Mouse (Mus musculus) CD4-positive, CD25-positive, alpha-beta regulatory T cell, adult 4 months (primary cell): Measurements from ENCODE around the gene Ackr4. TPM values are rescaled to one million over a fixed set of nuclear protein-coding genes. Genes with fewer than 3 reads are reported as not detected.

Experiments
- ATAC-seq: one replicate; pipeline ENCODE4 v1.8.0; 2017
- polyA plus RNA-seq, 2 experiments: library from polyadenylated mRNA; unstranded; fragments of 100-300 nt; shearing (Covaris generic); gene quantifications; one replicate each; pipeline ENCODE4 v1.2.1; 2017

Ackr4 gene
- polyA plus RNA-seq, 2 experiments from 2014 or later, result 0.42 to 0.49 TPM

GRCm38 (mm10) chr9:104039742-104040141, 87.0 kb downstream of the Ackr4 start:
- ATAC-seq, result no peak

- ATAC-seq, result no peak
These were observed 87.6 kb downstream of the Ackr4 start for GRCm38 (mm10) chr9:104039031-104039695.

GRCm38 (mm10) chr9:104038266-104038665, 88.5 kb downstream of the Ackr4 start:
- no peak for ATAC-seq

GRCm38 (mm10) chr9:104035261-104036015, 91.3 kb downstream of the Ackr4 start:
- peak; percentile 83 for ATAC-seq

- no peak for ATAC-seq
These were observed 92.0 kb downstream of the Ackr4 start for GRCm38 (mm10) chr9:104034718-104035117.

- no peak for ATAC-seq
These were observed 92.5 kb downstream of the Ackr4 start for GRCm38 (mm10) chr9:104034231-104034630.

Other genes starting within 250 kb of the Ackr4 start
- under 1 TPM; 0.39 to 0.85 TPM for gene Nphp3, start 124.4 kb downstream of the Ackr4 start, polyA plus RNA-seq
- 1 to 10 TPM in 1 of 2 experiments, not detected in 1; 1.5 TPM for gene Gm28305, start 86.3 kb downstream of the Ackr4 start, polyA plus RNA-seq
- 10 to 100 TPM; 11.6 to 14.6 TPM for gene Uba5, start 63.8 kb downstream of the Ackr4 start, polyA plus RNA-seq
- gene Acad11, start 63.6 kb downstream of the Ackr4 start, polyA plus RNA-seq, result 10 to 100 TPM in 1 of 2 experiments, 1 to 10 TPM in 1; 9.5 to 12.7 TPM
- 10 to 100 TPM; 19.1 to 19.8 TPM for gene Dnajc13, start 136.0 kb upstream of the Ackr4 start, polyA plus RNA-seq
- gene Acpp, start 210.8 kb upstream of the Ackr4 start, polyA plus RNA-seq, result 1 to 10 TPM; 2.1 to 4.6 TPM